Mouse (Mus musculus) stomach, postnatal 0 days (tissue): ENCODE measurements around the gene Olfr1388. TPM values are rescaled to one million over a fixed set of nuclear protein-coding genes. Genes with fewer than 3 reads are reported as not detected.
"Not testable (repeated sequence)": the region's sequence is repeated elsewhere in the genome, so short reads cannot be mapped to it uniquely, and the experiment has no call there.

Experiments
- ATAC-seq: fragments of 200-750 bp; cut with Nextera tagmentation; 2 replicates; pipeline ENCODE4 v1.8.0; 2017; ENCODE audit not compliant: low FRiP score, low TSS enrichment
- DNase-seq: peaks from one replicate; pipeline ENCODE4 v3.0.0-alpha.2; 2016; ENCODE audit warnings: low spot score
- H3K27ac ChIP-seq: fragments of 300-500 bp; sonication (generic); replicated peaks from 2 replicates; pipeline ENCODE4 v1.5.1; 2014; ENCODE audit warnings: mild to moderate bottlenecking, control low read depth
- H3K27me3 ChIP-seq: fragments of 300-500 bp; sonication (generic); 2 replicates; pipeline ENCODE4 v1.6.1; 2014; ENCODE audit warnings: low read length; ENCODE audit not compliant: control insufficient read depth, insufficient read depth
- H3K36me3 ChIP-seq: fragments of 300-500 bp; sonication (generic); 2 replicates; pipeline ENCODE4 v1.6.1; 2014; ENCODE audit warnings: low read length, mixed read lengths; ENCODE audit not compliant: control insufficient read depth, insufficient read depth
- H3K4me1 ChIP-seq: fragments of 300-500 bp; sonication (generic); replicated peaks from 2 replicates; pipeline ENCODE4 v1.6.1; 2014; ENCODE audit warnings: antibody characterized with exemption; ENCODE audit not compliant: control insufficient read depth, insufficient read depth
- H3K4me2 ChIP-seq: fragments of 300-500 bp; sonication (generic); replicated peaks from 2 replicates; pipeline ENCODE4 v1.6.1; 2014; ENCODE audit warnings: low read depth, mild to moderate bottlenecking, control low read depth, moderate library complexity
- H3K4me3 ChIP-seq: fragments of 300-500 bp; sonication (generic); 2 replicates; pipeline ENCODE4 v1.5.1; 2014; ENCODE audit warnings: low read depth, low read length, control low read depth
- H3K9ac ChIP-seq: fragments of 300-500 bp; sonication (generic); 2 replicates; pipeline ENCODE4 v1.6.1; 2014; ENCODE audit warnings: mild to moderate bottlenecking, low read length, control low read depth, mixed read lengths
- H3K9me3 ChIP-seq: fragments of 300-500 bp; sonication (generic); 2 replicates; pipeline ENCODE4 v1.6.1; 2016; ENCODE audit warnings: low read length; ENCODE audit not compliant: control insufficient read depth
- CTCF ChIP-seq: IDR thresholded peaks from 2 replicates; pipeline ENCODE4 v1.5.1; 2016; ENCODE audit warnings: antibody characterized with exemption, low read depth, mild to moderate bottlenecking, moderate library complexity
- EP300 ChIP-seq: optimal IDR thresholded peaks from 2 replicates; pipeline ENCODE3; 2016; ENCODE audit warnings: antibody characterized with exemption
- WGBS: fragments of 180-500 bp; shearing (Covaris S2); extraction: QIAGEN DNeasy Blood & Tissue Kit; methylation state at CpG from one replicate; pipeline ENCODE4 v1.1.7; 2014; 5-methylcytosine and 5-hydroxymethylcytosine counted together
- polyA plus RNA-seq: library from polyadenylated mRNA; unstranded; fragments of >200 nt; fragmentation: Nextera tagmentation; extraction: Ambion mirVana; gene quantifications from 2 replicates; pipeline ENCODE4 v1.2.1, GENCODE M21; 2015

The Olfr1388 gene
- polyA plus RNA-seq, 1 experiment from 2014 or later = not detected

GRCm38 (mm10) chr11:49429641-49430040 is 6.8 kb upstream of the Olfr1388 start:
- H3K27ac ChIP-seq = no peak overlapping the region
- TF ChIP-seq CTCF (no peak), EP300 (no peak)
- H3K4me1 ChIP-seq = no peaks in the 10 kb centered on the region
- no peak overlapping the region for H3K4me2 ChIP-seq
- ATAC-seq = no peak
- no peaks in the 10 kb centered on the region for H3K36me3 ChIP-seq
- no peak overlapping the region for H3K4me3 ChIP-seq
- H3K9ac ChIP-seq = no peak overlapping the region
- WGBS = 73% methylated on average over 2 of the region's 2 CpGs
- H3K27me3 ChIP-seq = no peaks in the 10 kb centered on the region
- no peaks in the 10 kb centered on the region for H3K9me3 ChIP-seq
- no peak for DNase-seq

- Histone ChIP-seq H3K9me3 (no peaks in the 10 kb centered on the region), H3K4me1 (no peaks in the 10 kb centered on the region), H3K9ac (no peak within 1 kb of the TSS), H3K36me3 (no peaks in the 10 kb centered on the region), H3K4me3 (no peak within 1 kb of the TSS), H3K4me2 (no peak within 1 kb of the TSS), H3K27me3 (no peaks in the 10 kb centered on the region), H3K27ac (no peak within 1 kb of the TSS)
- 69% methylated on average over 1 of the region's 1 CpGs for WGBS
- DNase-seq (no peak), ATAC-seq (no peak)
- no peak for TF ChIP-seq EP300
- TF ChIP-seq CTCF = no peak
Observed at GRCm38 (mm10) chr11:49455043-49455442, 18.6 kb downstream of the Olfr1388 start, which contains the start of gene Olfr1387. Gene Olfr1387 (plus strand): TSS chr11:49455343.

- DNase-seq, H3K9ac ChIP-seq, H3K4me1 ChIP-seq, ATAC-seq, H3K4me3 ChIP-seq, H3K27ac ChIP-seq, H3K27me3 ChIP-seq, H3K4me2 ChIP-seq, H3K9me3 ChIP-seq, H3K36me3 ChIP-seq: not testable (repeated sequence)
- WGBS = 76% methylated on average over 2 of the region's 3 CpGs
Observed at GRCm38 (mm10) chr11:49464746-49465145, 28.3 kb downstream of the Olfr1388 start, which contains the start of gene Olfr1386. Gene Olfr1386 (plus strand): TSS chr11:49465046.

GRCm38 (mm10) chr11:49485973-49486372 is 49.5 kb downstream of the Olfr1388 start:
- ATAC-seq (no peak), DNase-seq (no peak)
- Histone ChIP-seq H3K9ac (no peak overlapping the region), H3K36me3 (no peaks in the 10 kb centered on the region), H3K4me3 (no peak overlapping the region), H3K9me3 (no peaks in the 10 kb centered on the region), H3K27ac (no peak overlapping the region), H3K27me3 (no peaks in the 10 kb centered on the region), H3K4me2 (no peak overlapping the region), H3K4me1 (no peaks in the 10 kb centered on the region)
- WGBS = 33% methylated on average over 4 of the region's 4 CpGs
- no peak for TF ChIP-seq CTCF
- TF ChIP-seq EP300 = no peak

- H3K27ac ChIP-seq, H3K9me3 ChIP-seq, DNase-seq, ATAC-seq, H3K36me3 ChIP-seq, H3K4me3 ChIP-seq, H3K4me1 ChIP-seq, H3K4me2 ChIP-seq, H3K27me3 ChIP-seq, H3K9ac ChIP-seq: not testable (repeated sequence)
- WGBS = 63% methylated on average over 1 of the region's 1 CpGs
Observed at GRCm38 (mm10) chr11:49488770-49489169, 52.3 kb downstream of the Olfr1388 start, which contains the start of gene Olfr1385. Gene Olfr1385 (plus strand): TSS chr11:49489070.

Other genes starting within 250 kb of the Olfr1388 start
- gene Btnl9, start 249.5 kb upstream of the Olfr1388 start, polyA plus RNA-seq = 0.31 and 0.44 TPM in 2 replicates
- gene Zfp62, start 233.3 kb upstream of the Olfr1388 start, polyA plus RNA-seq = 9.9 and 10.0 TPM in 2 replicates
- 42.7 and 43.4 TPM in 2 replicates for gene Mgat1, start 192.4 kb upstream of the Olfr1388 start, polyA plus RNA-seq
- gene Olfr1393, start 158.3 kb upstream of the Olfr1388 start, polyA plus RNA-seq = not detected in 2 replicates
- gene Olfr1392, start 151.3 kb upstream of the Olfr1388 start, polyA plus RNA-seq = 0.10 TPM in 1 of 2 replicates, not detected in the other
- gene Olfr10, start 131.9 kb upstream of the Olfr1388 start, polyA plus RNA-seq = not detected in 2 replicates
- not detected in 2 replicates for gene Olfr1391, start 113.9 kb upstream of the Olfr1388 start, polyA plus RNA-seq
- gene Olfr1390, start 101.4 kb upstream of the Olfr1388 start, polyA plus RNA-seq = not detected in 2 replicates
- gene Olfr1389, start 13.6 kb upstream of the Olfr1388 start, polyA plus RNA-seq = not detected in 2 replicates
- gene Olfr1387, start 18.7 kb downstream of the Olfr1388 start, polyA plus RNA-seq = 0.07 TPM in 1 of 2 replicates, not detected in the other
- not detected in 2 replicates for gene Olfr1386, start 28.4 kb downstream of the Olfr1388 start, polyA plus RNA-seq
- not detected in 2 replicates for gene Olfr1385, start 52.4 kb downstream of the Olfr1388 start, polyA plus RNA-seq
- 0.06 TPM in 1 of 2 replicates, not detected in the other for gene Olfr1384, start 70.1 kb downstream of the Olfr1388 start, polyA plus RNA-seq
- gene Olfr1383, start 83.0 kb downstream of the Olfr1388 start, polyA plus RNA-seq = 0.02 TPM in 1 of 2 replicates, not detected in the other
- not detected in 2 replicates for gene Olfr1382, start 91.6 kb downstream of the Olfr1388 start, polyA plus RNA-seq
- gene Olfr1381, start 106.8 kb downstream of the Olfr1388 start, polyA plus RNA-seq = not detected in 2 replicates
- not detected in 2 replicates for gene Olfr1380, start 120.3 kb downstream of the Olfr1388 start, polyA plus RNA-seq
- gene Flt4, start 172.6 kb downstream of the Olfr1388 start, polyA plus RNA-seq = 1.4 and 1.5 TPM in 2 replicates
- 3.6 and 3.9 TPM in 2 replicates for gene Scgb3a1, start 227.0 kb downstream of the Olfr1388 start, polyA plus RNA-seq